8 mouse cellular contexts compared by ENCODE assay signal in genomic region chr5:91518302-91518790, GRCm38 (mm10). TPM values are rescaled to one million over a fixed set of nuclear protein-coding genes. Genes with fewer than 3 reads are reported as not detected.
DNase-seq lines count a peak whose midpoint lies in the region; ATAC-seq and TF ChIP-seq lines count a peak whose summit lies in the region.

No protein-coding gene starts in this region.

- peaks cover 4 to 27% of the 10 kb centered on the region in 2 experiments; a peak in 3 of 4 replicates for H3K4me1 ChIP-seq in heart, embryonic 14.5 days (ENCODE audit: control insufficient read depth in 2 of 2, insufficient read depth in 2 of 2, low read length in 2 of 2)
- peaks cover 25% of the 10 kb centered on the region; the same call in 1 of the 2 replicates for H3K4me1 ChIP-seq in liver, embryonic 12.5 days
- peaks cover 12% of the 10 kb centered on the region; the same call in 1 of the 2 replicates for H3K4me1 ChIP-seq in stomach, embryonic 16.5 days (ENCODE audit: control insufficient read depth, insufficient read depth, low read length)

- no peaks in the 10 kb centered on the region for H3K36me3 ChIP-seq in heart, embryonic 14.5 days (ENCODE audit: control insufficient read depth, insufficient read depth, low read length)
- no peaks in the 10 kb centered on the region for H3K36me3 ChIP-seq in liver, embryonic 12.5 days
- H3K36me3 ChIP-seq in stomach, embryonic 16.5 days (ENCODE audit: control insufficient read depth, insufficient read depth, low read length), result no peaks in the 10 kb centered on the region

- no peaks in the 10 kb centered on the region for H3K27me3 ChIP-seq in heart, embryonic 14.5 days (ENCODE audit: control insufficient read depth, insufficient read depth, low read length)
- peaks cover 21% of the 10 kb centered on the region for H3K27me3 ChIP-seq in liver, embryonic 12.5 days (replicated peaks)
- no peaks in the 10 kb centered on the region for H3K27me3 ChIP-seq in stomach, embryonic 16.5 days (ENCODE audit: control insufficient read depth, insufficient read depth, low read length)

- peak overlapping the region; percentile 85 for H3K27ac ChIP-seq in gastrocnemius, adult 2 months
- peak overlapping the region; percentile 8 to 67; a peak in 2 of 4 replicates for H3K27ac ChIP-seq in heart, embryonic 14.5 days (replicated peaks in 1 of 2; ENCODE audit: control insufficient read depth in 1 of 2, insufficient read depth in 1 of 2, low read depth in 2 of 2, low read length in 2 of 2)
- H3K27ac ChIP-seq in liver, embryonic 12.5 days, result no peak overlapping the region
- H3K27ac ChIP-seq in stomach, embryonic 16.5 days (ENCODE audit: low read length), result no peak overlapping the region

- 2% methylated on average over 16 of the region's 16 CpGs for WGBS in heart, embryonic 14.5 days
- WGBS in liver, embryonic 12.5 days (ENCODE audit: insufficient replicate concordance), result 4% methylated on average over 16 of the region's 16 CpGs
- WGBS in stomach, embryonic 16.5 days, result 2% methylated on average over 16 of the region's 16 CpGs

- ATAC-seq in heart, embryonic 14.5 days (ENCODE audit: insufficient number of reproducible peaks, insufficient read depth, low FRiP score, low read depth), result no peak
- ATAC-seq in liver, embryonic 12.5 days, result no peak
- no peak for ATAC-seq in stomach, embryonic 16.5 days (ENCODE audit: insufficient read depth, low FRiP score)

- peak overlapping the region; percentile 82 for H3K9ac ChIP-seq in heart, embryonic 14.5 days (ENCODE audit: low read length)
- H3K9ac ChIP-seq in liver, embryonic 12.5 days, result peak overlapping the region; percentile 4; the same call in 1 of the 2 replicates
- peak overlapping the region; percentile 77 for H3K9ac ChIP-seq in stomach, embryonic 16.5 days (ENCODE audit: low read length)

- peak overlapping the region; percentile 80 for H3K4me3 ChIP-seq in gastrocnemius, adult 2 months
- H3K4me3 ChIP-seq in heart, embryonic 14.5 days (ENCODE audit: control insufficient read depth in 1 of 2, insufficient read depth in 1 of 2, low read depth in 1 of 2, low read length in 2 of 2), result peak overlapping the region; percentile 75 to 91
- H3K4me3 ChIP-seq in liver, embryonic 12.5 days, result peak overlapping the region; percentile 50
- peak overlapping the region; percentile 67 for H3K4me3 ChIP-seq in stomach, embryonic 16.5 days (replicated peaks; ENCODE audit: low read length)

- peak overlapping the region; percentile 91 for H3K4me2 ChIP-seq in heart, embryonic 14.5 days (ENCODE audit: low read length)
- peak overlapping the region; percentile 77 for H3K4me2 ChIP-seq in liver, embryonic 12.5 days
- H3K4me2 ChIP-seq in stomach, embryonic 16.5 days (ENCODE audit: low read depth, low read length), result peak overlapping the region; percentile 74

- no peak for TF ChIP-seq CTCF in gastrocnemius, adult 2 months (IDR thresholded peaks at IDR 0.05)

- intact Hi-C loops in gastrocnemius, adult 2 months (cut with DNase I), result loop anchor here (5.0 to 10.0 kb wide), 5 partner anchors 89 to 599 kb away; no protein-coding TSS in a partner anchor
- intact Hi-C loops in left cerebral cortex, postnatal 36 days (cut with DNase I), result loop anchor here (5.0 to 10.0 kb wide), 3 partner anchors 344 to 484 kb away; no protein-coding TSS in a partner anchor

- peak; percentile 30 for DNase-seq in gastrocnemius, adult 2 months
- no peak for DNase-seq in gastrocnemius, postnatal 25 days
- DNase-seq in R1 (ENCODE audit: low read depth, low spot score), result peak; percentile 41
- no peak for DNase-seq in right cerebral cortex, postnatal 25 days
- DNase-seq in left cerebral cortex, postnatal 36 days (ENCODE audit: low spot score in 2 of 2), result no peak

- no peaks in the 10 kb centered on the region for H3K9me3 ChIP-seq in heart, embryonic 14.5 days (ENCODE audit: control insufficient read depth, low read length)
- H3K9me3 ChIP-seq in liver, embryonic 12.5 days (replicated peaks), result no peaks in the 10 kb centered on the region
- H3K9me3 ChIP-seq in stomach, embryonic 16.5 days (replicated peaks; ENCODE audit: control insufficient read depth, low read length), result no peaks in the 10 kb centered on the region

RNA-seq across cellular contexts. Expression of gene Parm1, which starts 0.9 kb away (rescaled TPM):
- 10 to 100 TPM; 13.1 to 19.9 TPM for total RNA-seq in gastrocnemius, adult 2 months (2021)
- 1 to 10 TPM; 6.5 to 9.4 TPM for total RNA-seq in gastrocnemius, postnatal 25 days (2021)
- 33.3 and 34.2 TPM in 2 replicates for polyA plus RNA-seq in heart, embryonic 14.5 days (2014; fragmentation: Nextera tagmentation; extraction: Ambion mirVana)
- polyA plus RNA-seq in liver, embryonic 12.5 days (2016; fragmentation: Nextera tagmentation; extraction: Ambion mirVana), result 2.6 and 3.7 TPM in 2 replicates
- 29.4 and 33.1 TPM in 2 replicates for polyA plus RNA-seq in stomach, embryonic 16.5 days (2015; fragmentation: Nextera tagmentation; extraction: Ambion mirVana)
- total RNA-seq in left cerebral cortex, postnatal 36 days (2021), result 10 to 100 TPM; 35.3 to 41.9 TPM

Comparison
In these comparisons a context has a peak if more than half of its experiments do, and no peak if none do; other contexts are left out.
1. DNase-seq: peak in gastrocnemius, adult 2 months (single experiment) and R1 (single experiment); none in gastrocnemius, postnatal 25 days (single experiment), right cerebral cortex, postnatal 25 days (single experiment) and left cerebral cortex, postnatal 36 days (0 of 2).
2. H3K27ac ChIP-seq: peak in gastrocnemius, adult 2 months (single experiment) and heart, embryonic 14.5 days (2 of 2); none in liver, embryonic 12.5 days (single experiment) and stomach, embryonic 16.5 days (single experiment).
3. H3K9ac ChIP-seq: peak in every context shown above with its lines; median percentile 82 in heart, embryonic 14.5 days; 77 in stomach, embryonic 16.5 days; 4 in liver, embryonic 12.5 days.
4. Peak in every context shown above with its lines, with median percentiles within 50 percentile points of each other: H3K4me3 ChIP-seq and H3K4me2 ChIP-seq.